Mouse (Mus musculus) yolk sac, embryonic 10.5 days (tissue): ENCODE measurements around the gene Arfgap3.
"Not testable (repeated sequence)": the region's sequence is repeated elsewhere in the genome, so short reads cannot be mapped to it uniquely, and the experiment has no call there.

ENCODE experiments used
- DNase-seq: peaks from one replicate; pipeline ENCODE4 v3.0.0-alpha.2; 2017; ENCODE audit warnings: low spot score

Gene Arfgap3

DNA sequence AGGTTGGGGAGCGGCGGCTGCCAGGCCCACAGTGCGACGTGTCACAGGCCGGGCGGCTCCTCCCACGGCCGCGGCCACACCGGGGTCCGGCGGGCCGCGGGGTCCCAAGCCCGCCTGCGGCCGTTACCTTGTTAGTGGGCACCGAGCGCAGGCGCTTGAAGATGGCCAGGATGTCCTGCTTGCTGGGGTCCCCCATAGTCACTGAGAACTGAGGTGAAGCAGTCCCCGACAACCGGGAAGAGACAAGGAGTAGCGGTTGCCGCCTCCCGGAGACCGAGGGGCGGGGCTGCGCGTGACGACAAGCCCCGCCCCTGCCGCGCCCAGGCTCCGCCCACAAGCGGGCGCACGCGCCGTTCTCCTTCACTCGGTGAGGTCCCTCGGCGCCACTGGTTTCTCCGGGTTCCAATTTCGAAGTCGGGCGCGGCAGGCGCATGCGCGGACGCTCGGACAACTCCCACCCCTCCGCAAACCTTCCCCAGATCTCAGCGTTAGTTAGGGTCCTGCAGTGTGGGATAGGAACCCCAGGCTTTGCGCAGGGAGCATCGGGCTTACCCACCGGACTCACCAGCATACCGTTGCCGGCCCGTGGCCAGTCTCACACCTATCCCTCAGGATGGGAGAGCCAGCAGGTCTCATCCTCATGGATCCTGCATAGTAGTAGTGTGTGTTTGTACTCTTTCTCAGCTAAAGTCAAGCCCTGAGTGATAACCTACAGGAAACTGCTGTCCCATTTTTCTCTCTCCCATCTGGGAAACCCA lies at the start of gene Arfgap3:
Gene Arfgap3 (minus strand): TSS at position 294 of the 758 bp plus-strand sequence.
- DNase-seq = peak; percentile 93

- DNase-seq = no peak
These were observed 42.7 kb upstream of the Arfgap3 start for GRCm38 (mm10) chr15:83392722-83393121.

DNA sequence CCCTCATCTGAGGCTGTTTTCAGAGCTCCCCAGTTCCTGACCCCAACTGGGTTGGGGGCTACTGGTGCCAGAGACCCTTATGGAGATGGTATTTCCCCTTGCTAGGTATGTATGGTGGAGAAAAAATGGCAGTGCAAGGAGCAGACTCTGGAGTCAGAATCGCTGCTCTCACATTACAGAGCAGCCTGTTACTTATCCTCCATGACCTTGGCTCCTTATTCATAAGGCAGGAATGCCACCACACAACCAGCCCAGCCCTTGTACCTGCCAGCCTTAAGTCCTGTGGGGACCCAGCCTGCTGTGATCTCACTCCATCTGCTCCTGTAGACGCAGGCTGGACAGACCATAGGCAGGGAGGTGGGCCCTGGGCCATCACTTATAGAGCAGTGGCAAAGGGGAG lies 37.9 kb upstream of the Arfgap3 start:
- DNase-seq = no peak

- DNase-seq = no peak
These were observed 33.6 kb upstream of the Arfgap3 start for GRCm38 (mm10) chr15:83383633-83384032.

DNA sequence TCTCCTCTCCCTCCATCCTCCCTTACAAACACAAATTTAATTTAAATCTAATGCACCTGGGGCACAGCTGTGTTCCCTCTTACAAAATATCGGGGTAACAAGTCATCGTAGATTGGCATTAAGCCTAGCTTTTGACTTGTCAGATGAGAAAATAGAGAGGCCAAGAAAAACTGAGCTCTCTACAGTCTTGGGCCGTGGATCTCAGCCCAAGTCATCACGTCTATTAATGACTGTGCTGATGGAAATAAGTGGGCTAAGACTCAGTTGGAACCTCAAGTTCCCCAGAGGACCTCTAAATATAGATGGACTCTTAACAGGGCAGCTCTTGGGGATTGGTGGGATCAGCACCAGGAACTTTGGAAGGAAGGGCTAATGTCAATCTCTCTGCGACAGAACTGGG lies 33.1 kb upstream of the Arfgap3 start:
- no peak for DNase-seq

- no peak for DNase-seq
These were observed 32.4 kb upstream of the Arfgap3 start for GRCm38 (mm10) chr15:83382467-83382866.

GRCm38 (mm10) chr15:83377153-83377552 lies 27.1 kb upstream of the Arfgap3 start:
- no peak for DNase-seq

DNA sequence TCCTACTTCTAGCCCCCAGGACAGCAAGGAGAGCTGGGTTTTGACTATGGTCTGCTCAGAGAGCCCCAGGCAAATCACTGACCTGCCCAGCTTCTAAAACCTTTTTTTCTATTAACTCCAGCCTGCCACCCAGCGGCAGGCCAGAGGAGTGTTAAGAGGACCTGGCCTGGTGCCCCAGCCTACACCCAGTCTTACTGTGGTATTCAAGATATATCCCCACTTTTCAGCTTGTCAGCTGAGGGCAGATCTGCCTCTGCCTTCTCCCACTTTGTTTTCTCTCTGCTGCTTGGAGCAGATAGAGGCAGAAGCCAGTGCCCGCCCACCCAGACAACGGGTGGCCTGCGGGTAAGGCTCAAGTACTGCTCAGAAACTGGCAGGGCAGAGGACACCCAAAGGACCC lies 25.1 kb upstream of the Arfgap3 start:
- DNase-seq = peak; percentile 37

DNA sequence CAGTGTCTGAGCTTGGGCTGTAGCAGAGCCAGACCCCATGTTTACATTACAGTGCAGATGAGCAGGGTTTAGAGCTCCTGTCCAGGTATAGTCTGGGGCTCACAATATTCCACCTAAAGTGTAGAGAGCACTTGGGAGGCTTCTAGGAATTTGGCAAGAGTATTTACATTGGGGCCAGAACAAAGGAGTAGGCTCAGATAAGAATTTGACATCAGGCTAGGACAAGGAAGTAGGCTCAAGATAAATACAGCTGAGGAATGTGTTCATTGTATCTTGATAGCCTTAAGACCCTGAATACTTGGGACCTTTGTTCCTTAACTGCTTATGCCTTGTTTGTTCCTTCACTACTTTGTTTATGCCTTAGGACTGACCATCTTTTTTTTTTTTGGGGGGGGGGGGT lies 24.0 kb upstream of the Arfgap3 start:
- DNase-seq = peak; percentile 53

DNA sequence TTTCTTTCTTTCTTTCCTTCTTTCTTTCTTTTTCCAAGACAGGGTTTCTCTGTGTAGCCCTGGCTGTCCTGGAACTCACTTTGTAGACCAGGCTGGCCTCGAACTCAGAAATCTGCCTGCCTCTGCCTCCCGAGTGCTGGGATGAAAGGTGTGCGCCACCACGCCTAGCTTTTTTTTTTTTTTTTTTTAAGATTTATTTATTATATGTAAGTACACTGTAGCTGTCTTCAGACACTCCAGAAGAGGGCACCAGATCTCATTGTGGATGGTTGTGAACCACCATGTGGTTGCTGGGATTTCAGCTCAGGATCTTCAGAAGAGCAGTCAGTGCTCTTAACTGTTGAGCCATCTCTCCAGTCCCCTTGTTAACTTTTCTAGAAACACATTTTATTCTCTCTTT lies 18.7 kb upstream of the Arfgap3 start:
- DNase-seq = not testable (repeated sequence)

- no peak for DNase-seq
These were observed 18.2 kb upstream of the Arfgap3 start for GRCm38 (mm10) chr15:83368261-83368660.

GRCm38 (mm10) chr15:83366933-83367552 lies 17.0 kb upstream of the Arfgap3 start:
- DNase-seq = peak; percentile 94

- no peak for DNase-seq
These were observed 15.7 kb upstream of the Arfgap3 start for GRCm38 (mm10) chr15:83365697-83366096.

GRCm38 (mm10) chr15:83364194-83364593 lies 14.1 kb upstream of the Arfgap3 start:
- no peak for DNase-seq

DNA sequence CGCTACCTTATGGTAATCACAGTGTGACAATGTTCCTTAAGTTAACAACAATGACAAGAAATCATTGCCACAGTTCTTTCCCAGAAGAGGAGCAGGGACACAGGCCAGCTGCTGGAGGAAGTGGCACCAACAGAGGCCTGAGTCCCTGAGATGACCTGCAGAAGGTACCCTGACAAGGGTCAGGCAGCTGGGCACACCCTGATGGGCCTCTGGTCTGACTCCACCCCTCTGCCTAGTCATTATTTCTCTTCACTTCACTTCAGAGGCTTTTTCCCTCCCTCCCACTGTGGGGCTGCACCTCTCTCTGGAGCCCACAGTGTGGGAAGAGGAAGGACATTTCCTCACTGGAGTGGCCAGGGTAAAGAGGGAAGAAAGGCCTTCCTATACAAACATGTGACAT lies 12.8 kb upstream of the Arfgap3 start:
- DNase-seq = not testable (repeated sequence)

- DNase-seq = not testable (repeated sequence)
These were observed 10.9 kb upstream of the Arfgap3 start for GRCm38 (mm10) chr15:83360899-83361298.

- no peak for DNase-seq
These were observed 10.1 kb upstream of the Arfgap3 start for GRCm38 (mm10) chr15:83360140-83360539.

- DNase-seq = no peak
These were observed 8.4 kb upstream of the Arfgap3 start for GRCm38 (mm10) chr15:83358476-83358875.

GRCm38 (mm10) chr15:83351546-83351945 lies 1.5 kb upstream of the Arfgap3 start:
- no peak for DNase-seq

GRCm38 (mm10) chr15:83350859-83351258 lies 812 bp upstream of the Arfgap3 start:
- DNase-seq = no peak

DNA sequence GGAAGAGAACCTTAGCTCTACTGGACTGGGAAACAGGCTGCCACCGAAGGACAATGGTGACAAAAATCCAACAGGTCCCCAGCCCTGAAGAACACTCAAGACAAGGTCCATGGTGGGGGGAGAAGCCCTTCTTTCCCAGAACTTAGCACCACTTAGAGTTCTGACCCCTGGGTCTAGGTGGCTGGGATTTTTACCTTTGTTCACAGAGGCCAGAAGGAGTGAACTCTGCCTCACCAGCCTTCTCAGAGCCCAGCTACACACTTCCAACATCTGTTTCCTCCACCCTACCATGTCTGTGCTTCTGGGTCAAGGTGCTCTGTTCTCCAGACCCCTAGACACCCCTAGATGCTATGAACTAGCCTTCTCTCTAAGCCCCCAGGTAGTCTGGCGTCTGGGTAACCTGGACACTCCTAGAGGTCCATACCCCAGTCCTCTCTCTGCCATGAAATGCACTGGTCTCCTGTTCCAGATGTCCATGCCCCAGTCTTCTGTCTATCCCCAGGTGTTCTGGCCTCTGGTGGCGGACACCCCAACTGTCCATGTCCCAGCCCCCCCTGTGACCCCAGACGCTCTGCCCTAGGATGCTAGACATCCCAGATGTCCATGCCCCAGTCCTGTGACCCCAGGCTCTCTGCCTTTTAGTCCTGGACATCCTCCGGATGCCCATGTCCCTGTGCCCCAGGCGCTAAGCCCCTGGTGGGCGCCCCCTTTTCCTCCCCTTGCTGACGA lies 658 bp downstream of the Arfgap3 start:
- peak; percentile 20 for DNase-seq

GRCm38 (mm10) chr15:83348747-83349146 lies 1.3 kb downstream of the Arfgap3 start:
- no peak for DNase-seq
